Mouse (Mus musculus) layer of hippocampus, adult 8-10 months (tissue): ENCODE data around the gene Mrpl52. TPM values are rescaled to one million over a fixed set of nuclear protein-coding genes. Genes with fewer than 3 reads are reported as not detected.

Experiments
- DNase-seq, 2 experiments: peaks; one replicate each; pipeline ENCODE4 v3.0.0; 2022; ENCODE audit warnings: low spot score in 2 of 2
- total RNA-seq, 4 experiments: library from RNA; stranded (reverse); gene quantifications; 2 replicates each; pipeline ENCODE4 v1.2.4; 2022

Gene Mrpl52
- total RNA-seq = 100 to 1,000 TPM in 2 of 4 experiments, 10 to 100 TPM in 2; 88.3 to 116 (median 96.6) TPM

GRCm38 (mm10) chr14:54426689-54427398 is at the start of gene Mrpl52:
Gene Mrpl52 (plus strand): TSS chr14:54426909.
- peak; percentile 87 to 93 for DNase-seq

GRCm38 (mm10) chr14:54377166-54377565 is 49.5 kb upstream of the Mrpl52 start:
- no peak for DNase-seq

GRCm38 (mm10) chr14:54379571-54379970 is 47.1 kb upstream of the Mrpl52 start:
- DNase-seq = no peak

GRCm38 (mm10) chr14:54380616-54381015 is 46.1 kb upstream of the Mrpl52 start:
- no peak for DNase-seq

GRCm38 (mm10) chr14:54381816-54382215 is 44.9 kb upstream of the Mrpl52 start:
- no peak for DNase-seq

- no peak for DNase-seq
Observed at GRCm38 (mm10) chr14:54382641-54383040, 44.1 kb upstream of the Mrpl52 start.

GRCm38 (mm10) chr14:54383355-54383771 is 43.3 kb upstream of the Mrpl52 start:
- DNase-seq = no peak

- no peak for DNase-seq
Observed at GRCm38 (mm10) chr14:54384396-54384795, 42.3 kb upstream of the Mrpl52 start.

GRCm38 (mm10) chr14:54385968-54386618 is 40.6 kb upstream of the Mrpl52 start:
- no peak for DNase-seq

GRCm38 (mm10) chr14:54387546-54387945 is 39.2 kb upstream of the Mrpl52 start:
- no peak for DNase-seq

- no peak for DNase-seq
Observed at GRCm38 (mm10) chr14:54390843-54391242, 35.9 kb upstream of the Mrpl52 start.

GRCm38 (mm10) chr14:54393794-54394193 is 32.9 kb upstream of the Mrpl52 start:
- no peak for DNase-seq

- DNase-seq = no peak
Observed at GRCm38 (mm10) chr14:54394309-54394708, 32.4 kb upstream of the Mrpl52 start.

- DNase-seq = no peak
Observed at GRCm38 (mm10) chr14:54396685-54397084, 30.0 kb upstream of the Mrpl52 start.

- DNase-seq = no peak
Observed at GRCm38 (mm10) chr14:54397872-54398527, 28.7 kb upstream of the Mrpl52 start.

GRCm38 (mm10) chr14:54398528-54398916 is 28.2 kb upstream of the Mrpl52 start:
- DNase-seq = no peak

- no peak for DNase-seq
Observed at GRCm38 (mm10) chr14:54398921-54399382, 27.8 kb upstream of the Mrpl52 start.

- DNase-seq = no peak
Observed at GRCm38 (mm10) chr14:54401723-54402122, 25.0 kb upstream of the Mrpl52 start.

- no peak for DNase-seq
Observed at GRCm38 (mm10) chr14:54408336-54409056, 18.2 kb upstream of the Mrpl52 start.

GRCm38 (mm10) chr14:54409057-54409645 is 17.6 kb upstream of the Mrpl52 start:
- DNase-seq = no peak
